Mouse (Mus musculus): ENCODE results near the gene Acp4. TPM values are rescaled to one million over a fixed set of nuclear protein-coding genes. Genes with fewer than 3 reads are reported as not detected.
"Not testable (repeated sequence)": the region's sequence is repeated elsewhere in the genome, so short reads cannot be mapped to it uniquely, and the experiment has no call there.

Gene Acp4
- polyA plus RNA-seq, 1 experiment from 2014 or later = not detected

DNA sequence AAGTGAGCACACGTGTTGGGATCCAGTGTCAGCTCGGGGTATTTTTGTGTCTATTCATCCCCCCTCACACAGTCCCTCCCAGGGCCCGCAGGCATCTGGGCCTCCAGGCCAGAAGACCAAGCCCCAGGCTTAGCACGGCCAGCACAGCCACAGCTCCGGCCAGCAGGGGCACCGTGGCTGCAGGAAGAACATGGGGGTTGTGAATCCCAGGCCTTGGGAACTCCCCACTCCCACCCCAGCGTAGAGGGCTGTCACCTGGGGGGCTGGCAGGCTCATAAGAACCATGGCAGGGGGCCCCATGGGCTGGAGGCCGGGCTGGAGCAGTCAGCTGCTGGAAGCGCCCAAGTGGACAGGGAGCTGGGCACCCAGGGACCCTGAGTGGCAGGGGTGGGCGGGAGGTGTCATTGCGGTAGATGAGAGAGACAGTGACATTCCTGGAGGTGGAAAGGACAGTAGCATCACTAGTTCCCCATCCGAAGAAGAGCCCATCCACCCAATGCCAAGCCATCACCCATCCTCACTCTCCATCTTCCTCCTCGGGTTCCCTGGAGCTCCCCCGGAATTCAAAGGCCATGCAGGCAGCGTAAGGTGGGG is 4.1 kb downstream of the Acp4 start:
- 0 out of 2 replicates have a peak, but pooled peaks cover 19% of the 10 kb centered on the region for H3K4me1 ChIP-seq
- H3K9me3 ChIP-seq = no peaks in the 10 kb centered on the region
- no peak overlapping the region for H3K4me3 ChIP-seq
- 65% methylated on average over 15 of the region's 15 CpGs for WGBS
- H3K36me3 ChIP-seq = peaks cover 56% of the 10 kb centered on the region
- H3K27ac ChIP-seq = no peak overlapping the region
- H3K27me3 ChIP-seq (ENCODE audit: insufficient read depth, poor library complexity, severe bottlenecking) = no peaks in the 10 kb centered on the region
- DNase-seq (ENCODE audit: low spot score) = no peak

DNA sequence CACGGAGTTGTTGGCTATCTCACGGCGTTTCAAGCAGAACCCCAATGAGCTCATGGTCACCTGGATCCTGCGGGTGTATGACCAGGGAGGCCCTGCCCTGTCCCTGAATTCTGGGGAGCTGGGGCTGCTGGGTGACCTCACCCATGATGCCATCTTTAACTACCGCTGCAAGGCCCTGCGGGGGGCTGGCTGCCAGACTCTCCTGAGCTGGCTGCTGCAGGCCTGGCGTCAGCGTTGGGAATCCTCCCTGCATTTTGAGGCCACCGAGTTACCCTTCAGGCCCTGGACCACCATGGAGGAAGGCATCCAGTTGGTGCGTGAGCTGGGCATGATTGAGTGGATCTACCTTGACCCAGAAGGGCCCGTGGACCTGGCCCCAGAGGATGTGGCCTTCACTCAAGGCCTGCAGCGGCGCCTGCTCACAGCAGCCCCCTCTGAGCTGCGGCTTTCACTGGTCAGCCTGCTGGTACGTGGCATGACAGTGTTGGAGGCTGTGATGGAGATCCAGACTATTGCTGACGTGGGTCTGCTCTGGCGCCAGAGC is 6.4 kb downstream of the Acp4 start:
- H3K36me3 ChIP-seq = peaks cover 58% of the 10 kb centered on the region
- WGBS = 93% methylated on average over 17 of the region's 17 CpGs
- H3K4me3 ChIP-seq; H3K27ac ChIP-seq; DNase-seq (ENCODE audit: low spot score); H3K27me3 ChIP-seq (ENCODE audit: insufficient read depth, poor library complexity, severe bottlenecking); H3K9me3 ChIP-seq: not testable (repeated sequence)
- peaks cover 23% of the 10 kb centered on the region; the same call in 1 of the 2 replicates for H3K4me1 ChIP-seq

DNA sequence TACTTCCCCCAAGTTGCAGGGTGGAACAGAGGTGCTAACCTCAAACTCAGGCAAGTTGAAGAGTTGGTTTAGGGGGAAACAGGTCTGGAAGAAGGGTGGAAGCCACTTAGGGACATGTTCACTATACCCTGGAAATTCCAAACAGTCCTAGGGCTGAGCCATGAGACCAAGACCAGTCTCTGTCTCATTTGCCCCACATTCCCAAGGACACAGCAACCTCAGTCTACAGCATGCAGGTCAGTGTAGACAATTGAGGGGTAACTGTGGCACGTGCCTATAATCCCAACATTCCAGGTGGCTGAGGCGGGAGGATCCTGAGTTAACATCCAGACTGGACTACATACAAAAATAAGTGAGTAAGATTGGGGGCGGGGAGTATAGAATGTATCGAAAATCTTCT is 7.9 kb downstream of the Acp4 start:
- WGBS = 93% methylated on average over 4 of the region's 4 CpGs
- Histone ChIP-seq H3K27me3 (ENCODE audit: insufficient read depth, poor library complexity, severe bottlenecking) (no peaks in the 10 kb centered on the region), H3K36me3 (peaks cover 58% of the 10 kb centered on the region)

DNA sequence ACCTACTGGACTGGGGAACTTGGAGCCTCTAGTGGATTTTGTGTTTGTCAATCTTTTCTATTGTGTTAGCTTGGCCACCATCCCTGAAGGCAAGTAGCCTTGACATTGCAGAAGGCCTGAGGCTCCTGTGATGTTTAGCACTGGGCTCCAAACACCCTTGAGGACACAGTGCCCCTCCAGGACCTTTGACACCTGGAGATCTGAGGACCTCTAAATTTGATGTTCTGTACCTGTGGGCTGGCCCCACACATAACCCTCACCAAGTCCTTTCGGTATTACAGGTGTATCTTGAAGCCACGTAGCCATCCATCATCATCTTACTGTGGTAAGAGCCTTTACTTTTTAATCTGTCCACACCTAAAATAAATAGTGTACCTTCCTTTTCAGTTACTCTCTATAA is 9.2 kb downstream of the Acp4 start:
- peak overlapping the region; percentile 97 for H3K4me3 ChIP-seq
- H3K4me1 ChIP-seq = peaks cover 20% of the 10 kb centered on the region
- no peak overlapping the region for H3K27ac ChIP-seq
- no peaks in the 10 kb centered on the region for H3K27me3 ChIP-seq (ENCODE audit: insufficient read depth, poor library complexity, severe bottlenecking)
- DNase-seq (ENCODE audit: low spot score) = no peak
- H3K9me3 ChIP-seq = no peaks in the 10 kb centered on the region
- H3K36me3 ChIP-seq = peaks cover 48% of the 10 kb centered on the region
- WGBS = 89% methylated on average over 2 of the region's 2 CpGs

More for the DNA sequence above, 7.9 kb downstream of the Acp4 start:
- Histone ChIP-seq H3K4me1 (peaks cover 25% of the 10 kb centered on the region), H3K27ac (no peak overlapping the region), H3K9me3 (no peaks in the 10 kb centered on the region), H3K4me3 (no peak overlapping the region)
- DNase-seq (ENCODE audit: low spot score) = no peak

DNA sequence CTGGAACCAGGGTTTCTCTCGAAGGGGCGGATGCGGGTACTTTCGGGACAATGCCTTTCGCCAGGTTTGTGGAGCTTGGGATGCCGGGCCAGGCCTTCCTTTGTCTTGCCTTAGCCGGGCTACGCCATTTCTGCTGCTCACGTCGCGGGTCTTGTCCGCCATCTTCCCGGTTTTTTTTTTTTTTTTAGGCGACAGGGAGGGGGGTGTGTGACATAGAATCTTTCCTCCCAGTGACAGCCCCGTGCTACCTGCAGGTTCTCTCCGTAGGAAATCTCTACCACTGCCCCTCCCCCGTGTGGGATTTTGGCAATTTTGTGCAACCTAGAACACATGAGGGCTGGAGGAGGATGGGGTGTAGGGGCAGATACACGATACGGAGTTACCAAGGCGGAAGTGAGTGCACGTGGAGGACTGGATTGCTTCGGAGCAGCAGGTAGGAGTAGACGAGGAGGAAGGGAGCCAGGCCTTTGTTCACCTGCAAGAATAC is 10.2 kb downstream of the Acp4 start:
- WGBS = 0% methylated on average over 23 of the region's 23 CpGs
- Histone ChIP-seq H3K9me3 (no peaks in the 10 kb centered on the region), H3K27me3 (ENCODE audit: insufficient read depth, poor library complexity, severe bottlenecking) (no peaks in the 10 kb centered on the region), H3K27ac (peak overlapping the region; percentile 97), H3K4me1 (peaks cover 11% of the 10 kb centered on the region), H3K4me3 (peak overlapping the region; percentile 97), H3K36me3 (peaks cover 38% of the 10 kb centered on the region)
- peak; percentile 82 for DNase-seq (ENCODE audit: low spot score)

DNA sequence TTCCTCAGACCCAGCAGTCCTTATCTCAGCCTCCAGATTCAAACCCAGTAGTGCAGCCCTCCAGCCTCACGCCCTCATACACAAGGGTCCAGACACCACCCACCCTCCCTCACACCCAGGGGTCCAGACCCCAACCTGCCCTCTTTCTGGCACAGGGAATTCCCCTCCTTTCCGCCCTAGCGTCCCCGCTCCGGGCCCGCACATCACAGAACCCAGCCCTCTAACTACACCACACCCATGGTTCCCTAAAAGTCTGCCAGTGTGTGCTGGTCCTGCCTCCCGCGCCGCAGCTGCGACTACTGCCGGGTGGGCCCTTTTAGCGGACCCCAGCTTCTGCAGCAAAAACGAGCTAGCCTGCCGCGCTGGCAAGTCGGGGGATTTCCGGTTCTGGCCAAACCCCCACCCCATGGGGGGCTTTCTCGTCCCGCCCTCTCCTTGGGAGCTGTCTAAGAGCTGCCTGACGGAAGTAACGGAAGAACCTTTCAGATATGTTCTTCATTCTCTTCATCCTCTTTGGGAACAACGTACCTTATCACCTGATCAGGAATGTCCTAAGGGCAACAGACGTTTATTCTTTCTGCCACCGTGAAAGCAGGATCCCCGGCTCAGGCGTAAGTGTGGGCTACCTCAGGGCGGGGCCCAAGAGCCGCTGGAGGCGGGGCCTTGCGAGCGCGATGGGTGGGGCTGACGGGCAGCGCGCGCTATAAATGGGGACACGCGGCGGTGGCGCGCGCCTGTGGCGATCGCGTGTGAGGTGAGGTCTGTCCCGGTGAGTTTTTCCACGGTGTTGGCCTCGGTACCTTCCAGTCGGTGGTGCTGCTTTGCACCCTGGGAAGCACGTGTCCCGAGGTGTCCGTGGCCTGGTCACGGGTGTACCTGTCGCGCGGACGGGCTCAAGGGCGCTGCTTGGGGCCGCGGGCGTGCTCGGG is 10.9 kb downstream of the Acp4 start, which contains the start of the genes 1700028J19Rik and 2410002F23Rik:
Gene 1700028J19Rik (minus strand): TSS at position 641 of the 929 bp plus-strand sequence.
Gene 2410002F23Rik (plus strand): TSS at position 668 of the 929 bp plus-strand sequence.
- peaks cover 11% of the 10 kb centered on the region for H3K4me1 ChIP-seq
- no peaks in the 10 kb centered on the region for H3K9me3 ChIP-seq
- H3K27ac ChIP-seq = peak within 1 kb of the TSS; percentile 97
- H3K36me3 ChIP-seq = peaks cover 34% of the 10 kb centered on the region
- H3K27me3 ChIP-seq (ENCODE audit: insufficient read depth, poor library complexity, severe bottlenecking) = no peaks in the 10 kb centered on the region
- peak; percentile 96 for DNase-seq (ENCODE audit: low spot score)
- WGBS = under 1% methylated on average over 62 of the region's 62 CpGs
- H3K4me3 ChIP-seq = peak within 1 kb of the TSS; percentile 97

DNA sequence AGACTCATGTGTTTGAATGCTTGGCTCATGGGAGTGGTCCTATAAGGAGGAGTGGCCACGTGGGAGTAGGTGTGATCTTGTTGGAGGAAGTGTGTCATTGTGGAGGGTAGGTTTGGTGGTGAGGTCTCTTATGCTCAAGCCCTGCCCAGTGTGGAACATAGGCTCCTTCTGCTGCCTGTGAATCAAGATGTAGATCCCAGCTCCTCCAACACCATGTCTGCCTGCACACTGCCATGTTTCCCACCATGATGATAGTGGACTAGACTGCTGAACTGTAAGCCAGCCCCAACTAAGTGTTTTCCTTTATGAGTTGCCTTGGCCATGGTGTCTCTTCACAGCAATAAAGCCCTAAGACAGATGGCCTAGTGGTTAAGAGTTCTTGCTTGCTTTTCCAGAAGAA is 13.1 kb downstream of the Acp4 start:
- peaks cover 12% of the 10 kb centered on the region for H3K36me3 ChIP-seq
- no peak overlapping the region for H3K4me3 ChIP-seq
- WGBS = 63% methylated on average over 1 of the region's 1 CpGs
- no peaks in the 10 kb centered on the region for H3K9me3 ChIP-seq
- H3K4me1 ChIP-seq = peaks cover 11% of the 10 kb centered on the region
- no peak for DNase-seq (ENCODE audit: low spot score)
- H3K27ac ChIP-seq = no peak overlapping the region
- H3K27me3 ChIP-seq (ENCODE audit: insufficient read depth, poor library complexity, severe bottlenecking) = no peaks in the 10 kb centered on the region

DNA sequence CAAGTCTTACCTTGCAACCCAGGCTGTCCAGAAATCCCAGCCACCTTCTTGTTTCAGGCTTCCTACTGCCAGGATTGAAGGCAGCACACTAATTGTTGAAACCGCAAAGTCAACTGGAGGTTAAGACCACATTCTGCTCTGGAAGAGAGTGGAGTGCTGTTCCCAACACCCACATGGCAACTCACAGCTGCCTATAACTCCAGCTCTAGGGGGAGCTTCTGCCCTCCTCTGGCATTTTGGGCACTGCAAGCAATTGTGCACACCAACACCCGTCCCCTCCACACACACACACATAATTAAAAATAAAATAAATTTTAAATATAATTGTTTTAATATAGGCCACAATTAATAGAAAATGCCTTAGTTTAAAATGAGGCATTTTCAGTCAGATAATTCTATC is 16.0 kb downstream of the Acp4 start:
- WGBS = 62% methylated on average over 2 of the region's 2 CpGs
- Histone ChIP-seq H3K27ac (no peak overlapping the region), H3K4me1 (peaks cover 7% of the 10 kb centered on the region), H3K36me3 (no peaks in the 10 kb centered on the region), H3K27me3 (ENCODE audit: insufficient read depth, poor library complexity, severe bottlenecking) (no peaks in the 10 kb centered on the region), H3K9me3 (no peaks in the 10 kb centered on the region), H3K4me3 (no peak overlapping the region)
- no peak for DNase-seq (ENCODE audit: low spot score)

DNA sequence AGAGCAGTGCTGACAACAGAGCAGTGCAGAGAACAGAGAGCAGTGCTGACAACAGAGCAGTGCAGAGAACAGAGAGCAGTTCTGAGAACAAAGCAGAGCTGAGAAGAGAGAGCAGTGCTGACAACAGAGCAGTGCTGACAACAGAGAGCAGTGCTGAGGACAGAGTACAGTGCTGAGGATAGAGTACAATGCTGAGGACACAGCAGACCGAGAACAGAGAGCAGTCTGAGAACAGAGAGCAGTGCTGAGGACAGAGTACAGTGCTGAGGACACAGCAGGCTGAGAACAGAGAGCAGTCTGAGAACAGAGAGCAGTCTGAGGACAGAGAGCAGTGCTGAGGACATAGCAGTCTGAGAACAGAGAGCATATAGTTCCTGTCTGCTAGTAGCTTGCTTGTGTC is 16.5 kb downstream of the Acp4 start:
- Histone ChIP-seq H3K27ac (no peak overlapping the region), H3K27me3 (ENCODE audit: insufficient read depth, poor library complexity, severe bottlenecking) (no peaks in the 10 kb centered on the region), H3K36me3 (no peaks in the 10 kb centered on the region), H3K4me1 (peaks cover 7% of the 10 kb centered on the region), H3K9me3 (no peaks in the 10 kb centered on the region), H3K4me3 (no peak overlapping the region)
- WGBS = 33% methylated on average over 1 of the region's 1 CpGs
- DNase-seq (ENCODE audit: low spot score) = no peak

DNA sequence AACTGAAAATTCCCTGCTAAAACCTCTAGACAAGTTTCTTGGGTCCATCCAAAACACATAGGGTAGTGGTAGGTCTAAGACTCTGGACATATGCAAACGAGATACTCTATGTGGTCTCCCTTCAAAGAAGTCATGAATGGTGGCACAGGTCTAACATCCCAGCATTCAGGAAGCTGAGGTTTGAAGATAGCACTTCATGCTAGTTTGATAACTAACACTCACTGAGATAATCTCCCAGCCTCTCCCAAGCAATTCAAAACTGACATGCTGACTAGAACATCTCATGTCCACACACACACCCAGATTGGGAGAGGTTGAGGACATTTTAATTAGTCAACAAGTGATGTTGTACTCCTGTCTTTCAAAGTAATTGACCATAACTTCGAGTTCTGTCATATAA is 17.3 kb downstream of the Acp4 start:
- Histone ChIP-seq H3K27me3 (ENCODE audit: insufficient read depth, poor library complexity, severe bottlenecking) (no peaks in the 10 kb centered on the region), H3K27ac (no peak overlapping the region), H3K9me3 (no peaks in the 10 kb centered on the region), H3K4me1 (no peaks in the 10 kb centered on the region), H3K4me3 (no peak overlapping the region), H3K36me3 (no peaks in the 10 kb centered on the region)
- 63% methylated on average over 2 of the region's 2 CpGs for WGBS
- no peak for DNase-seq (ENCODE audit: low spot score)

DNA sequence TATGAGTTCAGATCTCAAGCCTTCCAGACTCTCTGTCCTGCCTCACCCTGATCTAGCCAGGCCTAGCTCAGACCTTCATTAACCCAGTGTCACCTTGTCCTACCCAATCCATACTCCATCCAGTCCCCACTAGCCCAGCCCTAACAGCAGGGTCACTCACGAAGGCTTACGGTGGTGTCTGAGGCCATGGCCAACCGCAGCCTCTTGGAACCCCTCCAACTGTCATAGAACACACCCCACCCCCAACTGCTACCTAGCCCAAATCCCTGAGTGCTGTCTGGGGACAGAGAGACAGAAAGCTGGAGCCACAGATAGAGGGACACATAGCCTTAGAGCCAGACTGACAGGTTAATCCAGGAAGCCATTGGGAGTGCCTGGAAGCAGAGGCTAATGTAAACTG is 21.3 kb downstream of the Acp4 start, which contains the start of gene Gm36864:
Gene Gm36864 (plus strand): TSS at position 269 of the 400 bp plus-strand sequence.
- H3K36me3 ChIP-seq = no peaks in the 10 kb centered on the region
- no peaks in the 10 kb centered on the region for H3K4me1 ChIP-seq
- WGBS = 77% methylated on average over 3 of the region's 3 CpGs
- DNase-seq (ENCODE audit: low spot score) = no peak
- H3K27ac ChIP-seq = no peak within 1 kb of the TSS
- H3K9me3 ChIP-seq = no peaks in the 10 kb centered on the region
- no peak within 1 kb of the TSS for H3K4me3 ChIP-seq
- H3K27me3 ChIP-seq (ENCODE audit: insufficient read depth, poor library complexity, severe bottlenecking) = no peaks in the 10 kb centered on the region

DNA sequence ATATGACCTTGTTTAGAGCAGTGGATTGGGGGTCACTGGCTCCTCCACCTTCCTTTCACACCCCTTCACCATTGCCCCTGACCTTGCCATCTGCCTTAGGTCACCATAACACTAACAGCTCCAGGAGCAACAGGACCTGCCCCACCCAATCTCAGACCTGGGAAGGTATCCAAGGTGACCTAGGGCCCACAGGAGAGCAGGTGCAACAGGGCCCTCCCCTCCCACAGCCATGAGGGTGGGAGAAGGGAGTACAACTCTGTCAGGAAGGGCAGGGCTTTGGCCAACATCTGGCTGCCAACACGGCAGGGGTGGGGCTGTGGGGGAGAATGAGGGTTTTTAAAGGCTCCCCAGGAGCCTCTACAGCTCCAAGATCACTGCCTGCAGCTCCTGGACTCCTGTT is 32.1 kb downstream of the Acp4 start, which contains the start of gene Klk1:
Gene Klk1 (plus strand): TSS at position 285 of the 400 bp plus-strand sequence.
- H3K4me3 ChIP-seq = no peak within 1 kb of the TSS
- no peaks in the 10 kb centered on the region for H3K36me3 ChIP-seq
- WGBS = 31% methylated on average over 1 of the region's 1 CpGs
- H3K4me1 ChIP-seq = peaks cover 3% of the 10 kb centered on the region; the same call in 1 of the 2 replicates
- H3K9me3 ChIP-seq = no peaks in the 10 kb centered on the region
- no peak within 1 kb of the TSS for H3K27ac ChIP-seq
- H3K27me3 ChIP-seq (ENCODE audit: insufficient read depth, poor library complexity, severe bottlenecking) = no peaks in the 10 kb centered on the region
- DNase-seq (ENCODE audit: low spot score) = no peak

DNA sequence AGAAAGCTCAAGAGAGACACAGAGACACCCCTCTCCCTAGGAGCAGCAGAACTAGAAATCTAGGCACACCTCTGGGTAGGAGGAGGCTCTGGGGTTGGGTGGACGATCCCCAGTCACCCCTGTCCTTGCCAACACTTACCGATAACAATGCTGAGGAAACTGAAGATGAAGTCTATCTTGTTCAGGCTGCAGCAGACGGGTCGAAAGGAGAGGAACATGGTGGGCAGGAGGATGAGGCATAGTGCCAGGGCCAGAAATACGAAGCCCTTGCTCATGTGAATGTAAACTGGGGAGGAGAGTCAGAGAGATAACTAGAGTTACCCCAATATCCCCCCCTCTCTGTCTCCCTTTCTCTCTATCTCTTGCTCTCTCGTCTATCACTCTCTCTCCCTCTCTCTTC is 34.8 kb downstream of the Acp4 start:
- H3K27me3 ChIP-seq (ENCODE audit: insufficient read depth, poor library complexity, severe bottlenecking); H3K27ac ChIP-seq; H3K36me3 ChIP-seq; H3K4me1 ChIP-seq; H3K9me3 ChIP-seq; H3K4me3 ChIP-seq; DNase-seq (ENCODE audit: low spot score): not testable (repeated sequence)
- 66% methylated on average over 6 of the region's 6 CpGs for WGBS
